Mouse (Mus musculus): Measurements from ENCODE around the gene Samd4b. TPM values are rescaled to one million over a fixed set of nuclear protein-coding genes. Genes with fewer than 3 reads are reported as not detected.

The Samd4b gene
- polyA plus RNA-seq, 1 experiment from 2014 or later, result 34.9 TPM

- H3K4me2 ChIP-seq (replicated peaks; ENCODE audit: low read depth, low read length), result peak overlapping the region; percentile 99
- no peaks in the 10 kb centered on the region for H3K27me3 ChIP-seq (ENCODE audit: control insufficient read depth, insufficient read depth, low read length)
- peak overlapping the region; percentile 87 for H3K4me3 ChIP-seq (ENCODE audit: low read length)
- no peaks in the 10 kb centered on the region for H3K36me3 ChIP-seq (ENCODE audit: control insufficient read depth, insufficient read depth, low read length)
- peak; percentile 28; the same call in 1 of the 2 replicates for ATAC-seq (ENCODE audit: low FRiP score, low TSS enrichment)
- H3K27ac ChIP-seq (ENCODE audit: low read depth, low read length), result no peak overlapping the region
- H3K4me1 ChIP-seq (ENCODE audit: control insufficient read depth, insufficient read depth, low read length), result peaks cover 10% of the 10 kb centered on the region
- H3K9me3 ChIP-seq (ENCODE audit: control insufficient read depth, low read length), result no peaks in the 10 kb centered on the region
- 2% methylated on average over 16 of the region's 24 CpGs for WGBS
- H3K9ac ChIP-seq (ENCODE audit: low read depth, low read length), result peak overlapping the region; percentile 84
Observed at GRCm38 (mm10) chr7:28452361-28453005, 145.5 kb downstream of the Samd4b start.

- peak within 1 kb of the TSS; percentile 99 for H3K4me2 ChIP-seq (replicated peaks; ENCODE audit: low read depth, low read length)
- no peaks in the 10 kb centered on the region for H3K36me3 ChIP-seq (ENCODE audit: control insufficient read depth, insufficient read depth, low read length)
- H3K4me1 ChIP-seq (ENCODE audit: control insufficient read depth, insufficient read depth, low read length), result peaks cover 10% of the 10 kb centered on the region
- H3K9ac ChIP-seq (ENCODE audit: low read depth, low read length), result peak within 1 kb of the TSS; percentile 84
- H3K4me3 ChIP-seq (ENCODE audit: low read length), result peak within 1 kb of the TSS; percentile 87
- no peak within 1 kb of the TSS for H3K27ac ChIP-seq (ENCODE audit: low read depth, low read length)
- 2% methylated on average over 22 of the region's 97 CpGs for WGBS
- no peaks in the 10 kb centered on the region for H3K27me3 ChIP-seq (ENCODE audit: control insufficient read depth, insufficient read depth, low read length)
- H3K9me3 ChIP-seq (ENCODE audit: control insufficient read depth, low read length), result no peaks in the 10 kb centered on the region
- peak; percentile 73 for ATAC-seq (ENCODE audit: low FRiP score, low TSS enrichment)
Observed at GRCm38 (mm10) chr7:28451531-28452360, 146.2 kb downstream of the Samd4b start, which contains the start of gene Lrfn1. TSS of gene Lrfn1 (plus strand) at chr7:28451980.

- H3K27me3 ChIP-seq (ENCODE audit: control insufficient read depth, insufficient read depth, low read length), result no peaks in the 10 kb centered on the region
- H3K36me3 ChIP-seq (ENCODE audit: control insufficient read depth, insufficient read depth, low read length), result no peaks in the 10 kb centered on the region
- H3K9ac ChIP-seq (ENCODE audit: low read depth, low read length), result no peak overlapping the region
- no peak for ATAC-seq (ENCODE audit: low FRiP score, low TSS enrichment)
- H3K27ac ChIP-seq (ENCODE audit: low read depth, low read length), result no peak overlapping the region
- WGBS, result 70% methylated on average over 13 of the region's 13 CpGs
- H3K4me3 ChIP-seq (ENCODE audit: low read length), result no peak overlapping the region
- no peaks in the 10 kb centered on the region for H3K9me3 ChIP-seq (ENCODE audit: control insufficient read depth, low read length)
- peaks cover 6% of the 10 kb centered on the region for H3K4me1 ChIP-seq (ENCODE audit: control insufficient read depth, insufficient read depth, low read length)
- H3K4me2 ChIP-seq (replicated peaks; ENCODE audit: low read depth, low read length), result no peak overlapping the region
Observed at GRCm38 (mm10) chr7:28447865-28448820, 149.8 kb downstream of the Samd4b start.

- no peak overlapping the region for H3K9ac ChIP-seq (ENCODE audit: low read depth, low read length)
- no peaks in the 10 kb centered on the region for H3K4me1 ChIP-seq (ENCODE audit: control insufficient read depth, insufficient read depth, low read length)
- no peak overlapping the region for H3K4me3 ChIP-seq (ENCODE audit: low read length)
- no peaks in the 10 kb centered on the region for H3K27me3 ChIP-seq (ENCODE audit: control insufficient read depth, insufficient read depth, low read length)
- no peak for ATAC-seq (ENCODE audit: low FRiP score, low TSS enrichment)
- H3K36me3 ChIP-seq (ENCODE audit: control insufficient read depth, insufficient read depth, low read length), result no peaks in the 10 kb centered on the region
- H3K27ac ChIP-seq (ENCODE audit: low read depth, low read length), result no peak overlapping the region
- no peaks in the 10 kb centered on the region for H3K9me3 ChIP-seq (ENCODE audit: control insufficient read depth, low read length)
- no peak overlapping the region for H3K4me2 ChIP-seq (replicated peaks; ENCODE audit: low read depth, low read length)
- WGBS, result 22% methylated on average over 12 of the region's 12 CpGs
Observed at GRCm38 (mm10) chr7:28447101-28447830, 150.7 kb downstream of the Samd4b start.

GRCm38 (mm10) chr7:28446446-28446845 is 151.5 kb downstream of the Samd4b start:
- H3K27ac ChIP-seq (ENCODE audit: low read depth, low read length), result no peak overlapping the region
- no peak for ATAC-seq (ENCODE audit: low FRiP score, low TSS enrichment)
- H3K4me1 ChIP-seq (ENCODE audit: control insufficient read depth, insufficient read depth, low read length), result no peaks in the 10 kb centered on the region
- no peak overlapping the region for H3K9ac ChIP-seq (ENCODE audit: low read depth, low read length)
- H3K9me3 ChIP-seq (ENCODE audit: control insufficient read depth, low read length), result no peaks in the 10 kb centered on the region
- no peak overlapping the region for H3K4me2 ChIP-seq (replicated peaks; ENCODE audit: low read depth, low read length)
- no peaks in the 10 kb centered on the region for H3K36me3 ChIP-seq (ENCODE audit: control insufficient read depth, insufficient read depth, low read length)
- WGBS, result 6% methylated on average over 12 of the region's 12 CpGs
- H3K27me3 ChIP-seq (ENCODE audit: control insufficient read depth, insufficient read depth, low read length), result no peaks in the 10 kb centered on the region
- no peak overlapping the region for H3K4me3 ChIP-seq (ENCODE audit: low read length)

- 85% methylated on average over 13 of the region's 13 CpGs for WGBS
- no peak overlapping the region for H3K27ac ChIP-seq (ENCODE audit: low read depth, low read length)
- H3K27me3 ChIP-seq (ENCODE audit: control insufficient read depth, insufficient read depth, low read length), result no peaks in the 10 kb centered on the region
- no peak overlapping the region for H3K9ac ChIP-seq (ENCODE audit: low read depth, low read length)
- no peak overlapping the region for H3K4me2 ChIP-seq (replicated peaks; ENCODE audit: low read depth, low read length)
- H3K4me3 ChIP-seq (ENCODE audit: low read length), result no peak overlapping the region
- ATAC-seq (ENCODE audit: low FRiP score, low TSS enrichment), result no peak
- H3K36me3 ChIP-seq (ENCODE audit: control insufficient read depth, insufficient read depth, low read length), result no peaks in the 10 kb centered on the region
- H3K9me3 ChIP-seq (ENCODE audit: control insufficient read depth, low read length), result no peaks in the 10 kb centered on the region
- no peaks in the 10 kb centered on the region for H3K4me1 ChIP-seq (ENCODE audit: control insufficient read depth, insufficient read depth, low read length)
Observed at GRCm38 (mm10) chr7:28444344-28444974, 153.5 kb downstream of the Samd4b start.

- Histone ChIP-seq H3K9me3 (ENCODE audit: control insufficient read depth, low read length) (no peaks in the 10 kb centered on the region), H3K36me3 (ENCODE audit: control insufficient read depth, insufficient read depth, low read length) (no peaks in the 10 kb centered on the region), H3K4me2 (replicated peaks; ENCODE audit: low read depth, low read length) (no peak overlapping the region), H3K27me3 (ENCODE audit: control insufficient read depth, insufficient read depth, low read length) (no peaks in the 10 kb centered on the region), H3K4me1 (ENCODE audit: control insufficient read depth, insufficient read depth, low read length) (no peaks in the 10 kb centered on the region), H3K4me3 (ENCODE audit: low read length) (no peak overlapping the region), H3K27ac (ENCODE audit: low read depth, low read length) (no peak overlapping the region), H3K9ac (ENCODE audit: low read depth, low read length) (no peak overlapping the region)
- 44% methylated on average over 4 of the region's 4 CpGs for WGBS
- no peak for ATAC-seq (ENCODE audit: low FRiP score, low TSS enrichment)
Observed at GRCm38 (mm10) chr7:28442688-28443087, 155.3 kb downstream of the Samd4b start.
